Mouse (Mus musculus) forebrain, embryonic 14.5 days (tissue): ENCODE data around the gene Taf15. TPM values are rescaled to one million over a fixed set of nuclear protein-coding genes. Genes with fewer than 3 reads are reported as not detected.
A peak's percentile ranks its signal among the peaks of the same experiment; 100 is the strongest.

Experiments used
- ATAC-seq: fragments of 200-750 bp; cut with Nextera tagmentation; 2 replicates; pipeline ENCODE4 v1.8.0; 2017; ENCODE audit warnings: mild to moderate bottlenecking, moderate library complexity
- DNase-seq: peaks from one replicate; pipeline ENCODE4 v3.0.0-alpha.2; 2015; ENCODE audit warnings: low spot score
- H3K27ac ChIP-seq: fragments of 300-500 bp; sonication (generic); 2 replicates; pipeline ENCODE4 v1.5.1; 2014; ENCODE audit warnings: low read depth, mild to moderate bottlenecking, control low read depth, low read length, moderate library complexity
- H3K27me3 ChIP-seq: fragments of 300-500 bp; sonication (generic); replicated peaks from 2 replicates; pipeline ENCODE4 v1.6.1; 2014; ENCODE audit warnings: low read length, control low read depth, mixed read lengths; ENCODE audit not compliant: control insufficient read depth, insufficient read depth
- H3K36me3 ChIP-seq: fragments of 300-500 bp; sonication (generic); 2 replicates; pipeline ENCODE4 v1.6.1; 2014; ENCODE audit warnings: low read length, control low read depth; ENCODE audit not compliant: control insufficient read depth, insufficient read depth
- H3K4me1 ChIP-seq: fragments of 300-500 bp; sonication (generic); 2 replicates; pipeline ENCODE4 v1.6.1; 2014; ENCODE audit warnings: antibody characterized with exemption, low read length, control low read depth; ENCODE audit not compliant: control insufficient read depth, insufficient read depth
- H3K4me2 ChIP-seq: fragments of 300-500 bp; sonication (generic); 2 replicates; pipeline ENCODE4 v1.6.1; 2014; ENCODE audit warnings: mild to moderate bottlenecking, control low read depth, low read length
- H3K4me3 ChIP-seq: fragments of 300-500 bp; sonication (generic); 2 replicates; pipeline ENCODE4 v1.5.1; 2014; ENCODE audit warnings: low read depth, low read length, control low read depth
- H3K9ac ChIP-seq: fragments of 300-500 bp; sonication (generic); 2 replicates; pipeline ENCODE4 v1.6.1; 2014; ENCODE audit warnings: mild to moderate bottlenecking, low read length, control low read depth, moderate library complexity
- H3K9me3 ChIP-seq: fragments of 300-500 bp; sonication (generic); replicated peaks from 2 replicates; pipeline ENCODE4 v1.6.1; 2016; ENCODE audit warnings: low read length, control low read depth, mixed read lengths; ENCODE audit not compliant: control insufficient read depth
- WGBS: fragments of 180-500 bp; shearing (Covaris S2); extraction: QIAGEN DNeasy Blood & Tissue Kit; methylation state at CpG from one replicate; pipeline ENCODE4 v1.1.7; 2014; 5-methylcytosine and 5-hydroxymethylcytosine counted together
- polyA plus RNA-seq: library from polyadenylated mRNA; unstranded; fragments of >200 nt; fragmentation: Nextera tagmentation; extraction: Ambion mirVana; gene quantifications from 2 replicates; pipeline ENCODE4 v1.2.1, GENCODE M21; 2014

Taf15 gene
- polyA plus RNA-seq, 1 experiment from 2014 or later = 8.1 TPM

- ATAC-seq (no peak), DNase-seq (no peak)
- peaks cover 43% of the 10 kb centered on the region for H3K27me3 ChIP-seq
- H3K9ac ChIP-seq = no peak overlapping the region
- WGBS = 31% methylated on average over 7 of the region's 7 CpGs
- no peak overlapping the region for H3K4me2 ChIP-seq
- H3K36me3 ChIP-seq = no peaks in the 10 kb centered on the region
- H3K4me3 ChIP-seq = no peak overlapping the region
- peaks cover 3% of the 10 kb centered on the region; the same call in 1 of the 2 replicates for H3K4me1 ChIP-seq
- no peaks in the 10 kb centered on the region for H3K9me3 ChIP-seq
- H3K27ac ChIP-seq = no peak overlapping the region
These were observed 31.7 kb upstream of the Taf15 start for GRCm38 (mm10) chr11:83441235-83441634.

DNA sequence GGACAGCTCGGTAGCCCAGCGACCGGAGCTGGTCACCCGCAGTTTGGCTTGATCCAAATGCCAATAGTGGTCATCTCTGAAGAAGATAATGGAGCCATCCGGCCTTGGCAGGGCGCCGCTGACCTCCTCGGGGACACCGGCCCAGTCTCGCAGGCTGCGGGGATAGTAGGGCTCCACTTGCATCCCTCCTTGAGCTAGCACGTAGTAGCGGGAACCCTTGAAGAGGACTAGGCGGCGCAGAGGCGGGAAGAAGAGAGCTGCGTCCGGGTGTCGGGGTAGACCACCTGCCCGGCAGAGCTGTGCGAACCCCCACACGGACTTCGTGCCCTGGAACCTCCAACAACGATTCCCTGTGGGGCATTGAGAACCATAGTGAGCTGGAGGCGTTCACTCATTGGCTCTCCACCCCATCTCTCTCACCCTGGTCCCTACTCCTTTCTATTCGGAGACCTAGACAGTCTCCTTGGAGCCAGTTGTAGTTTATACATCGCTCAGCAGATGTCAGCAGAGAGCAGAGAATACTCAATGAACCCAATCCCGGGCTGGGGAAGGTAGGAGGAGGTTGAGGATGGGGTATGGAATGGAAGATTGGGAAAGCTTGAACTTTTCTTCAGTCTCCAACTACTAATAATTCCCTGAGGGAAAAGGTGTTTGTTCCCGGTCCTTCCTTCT is 30.2 kb upstream of the Taf15 start:
- Histone ChIP-seq H3K27ac (no peak overlapping the region), H3K4me3 (no peak overlapping the region; the same call in 1 of the 2 replicates), H3K4me2 (peak overlapping the region; percentile 40), H3K9ac (peak overlapping the region; percentile 21; the same call in 1 of the 2 replicates), H3K4me1 (peaks cover 3% of the 10 kb centered on the region; the same call in 1 of the 2 replicates), H3K36me3 (no peaks in the 10 kb centered on the region), H3K27me3 (peaks cover 41% of the 10 kb centered on the region), H3K9me3 (no peaks in the 10 kb centered on the region)
- WGBS = 13% methylated on average over 28 of the region's 29 CpGs
- ATAC-seq (peak; percentile 35; the same call in 1 of the 2 replicates), DNase-seq (peak; percentile 89)

GRCm38 (mm10) chr11:83443824-83444223 is 29.1 kb upstream of the Taf15 start:
- ATAC-seq (no peak), DNase-seq (no peak)
- Histone ChIP-seq H3K4me1 (peaks cover 8% of the 10 kb centered on the region; the same call in 1 of the 2 replicates), H3K9ac (no peak overlapping the region), H3K27me3 (peaks cover 41% of the 10 kb centered on the region), H3K4me3 (no peak overlapping the region), H3K27ac (no peak overlapping the region), H3K36me3 (no peaks in the 10 kb centered on the region), H3K4me2 (no peak overlapping the region), H3K9me3 (no peaks in the 10 kb centered on the region)
- WGBS = 8% methylated on average over 7 of the region's 7 CpGs

DNA sequence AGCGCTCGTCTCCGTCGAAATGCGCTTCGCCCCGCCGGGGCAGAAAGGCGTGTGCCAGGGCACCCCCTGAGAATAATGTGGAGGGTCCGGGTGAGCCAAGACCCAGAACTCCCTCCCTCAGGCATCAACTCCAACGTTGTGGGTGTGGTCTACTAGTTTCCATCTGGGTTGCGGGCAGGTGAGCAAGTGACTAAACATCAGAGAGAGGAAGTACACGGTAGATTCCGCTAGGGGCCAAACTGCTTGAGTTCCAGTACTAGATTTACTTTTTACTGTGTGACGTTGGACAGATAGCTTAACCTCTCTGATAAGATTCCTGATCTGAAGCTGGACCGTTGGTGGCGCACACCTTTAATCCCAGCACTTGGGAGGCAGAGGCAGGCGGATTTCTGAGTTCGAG is 27.9 kb upstream of the Taf15 start:
- peak overlapping the region; percentile 18; the same call in 1 of the 2 replicates for H3K4me2 ChIP-seq
- no peak for ATAC-seq
- WGBS = 33% methylated on average over 19 of the region's 19 CpGs
- H3K9me3 ChIP-seq = no peaks in the 10 kb centered on the region
- no peak for DNase-seq
- H3K36me3 ChIP-seq = no peaks in the 10 kb centered on the region
- 0 out of 2 replicates have a peak overlapping the region, but pooled peaks have one; percentile 5 for H3K4me3 ChIP-seq
- H3K9ac ChIP-seq = peak overlapping the region; percentile 25; the same call in 1 of the 2 replicates
- H3K27ac ChIP-seq = no peak overlapping the region
- H3K4me1 ChIP-seq = peaks cover 10% of the 10 kb centered on the region; the same call in 1 of the 2 replicates
- peaks cover 41% of the 10 kb centered on the region for H3K27me3 ChIP-seq

DNA sequence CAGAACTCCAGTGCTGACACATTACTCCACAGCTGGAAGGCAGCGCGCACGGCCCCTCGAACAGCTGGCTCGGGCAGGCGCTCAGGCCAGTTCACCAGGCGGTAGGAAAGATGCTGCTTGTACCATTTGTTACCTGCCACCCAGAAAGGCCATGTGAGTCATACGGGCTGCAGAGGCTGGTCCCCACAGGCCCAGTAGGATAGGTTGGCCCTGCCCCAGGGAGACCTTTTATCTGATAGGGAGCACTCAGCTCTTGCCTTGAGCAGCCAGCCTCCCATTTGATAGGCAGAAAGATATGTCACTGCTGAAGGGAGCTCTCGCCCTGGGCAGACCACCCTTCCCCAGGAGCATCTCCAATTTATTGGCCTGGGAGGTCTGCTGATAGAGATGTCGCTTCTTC is 25.3 kb upstream of the Taf15 start:
- no peak overlapping the region for H3K27ac ChIP-seq
- WGBS = 86% methylated on average over 10 of the region's 10 CpGs

GRCm38 (mm10) chr11:83448021-83448926 is 24.6 kb upstream of the Taf15 start:
- H3K9ac ChIP-seq = no peak overlapping the region
- 57% methylated on average over 16 of the region's 16 CpGs for WGBS
- H3K27ac ChIP-seq = no peak overlapping the region
- no peak overlapping the region for H3K4me3 ChIP-seq
- no peak overlapping the region for H3K4me2 ChIP-seq
- peaks cover 10% of the 10 kb centered on the region; the same call in 1 of the 2 replicates for H3K4me1 ChIP-seq
- H3K27me3 ChIP-seq = peaks cover 22% of the 10 kb centered on the region
- no peaks in the 10 kb centered on the region for H3K36me3 ChIP-seq
- DNase-seq (no peak), ATAC-seq (no peak)
- no peaks in the 10 kb centered on the region for H3K9me3 ChIP-seq

More for the DNA sequence above, 25.3 kb upstream of the Taf15 start:
- ATAC-seq (no peak), DNase-seq (no peak)
- Histone ChIP-seq H3K9ac (no peak overlapping the region), H3K4me1 (peaks cover 10% of the 10 kb centered on the region; the same call in 1 of the 2 replicates), H3K9me3 (no peaks in the 10 kb centered on the region), H3K36me3 (no peaks in the 10 kb centered on the region), H3K4me2 (no peak overlapping the region), H3K4me3 (no peak overlapping the region), H3K27me3 (peaks cover 27% of the 10 kb centered on the region)

DNA sequence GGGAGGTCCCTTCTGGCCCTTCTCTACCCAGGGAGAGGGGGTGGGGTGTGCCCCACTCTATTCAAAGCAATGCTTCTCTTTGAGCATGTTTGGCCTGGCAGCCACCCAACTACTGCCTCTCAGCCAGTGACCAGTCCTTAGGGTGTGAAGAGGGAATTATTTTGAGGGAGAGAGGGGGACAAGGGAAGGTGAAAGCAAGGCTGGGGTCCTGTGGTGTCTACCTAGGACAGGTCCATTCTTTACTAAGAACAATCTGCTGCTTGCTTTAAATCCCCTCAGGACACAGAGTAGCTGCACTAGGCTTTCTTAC is 24.0 kb upstream of the Taf15 start:
- H3K9me3 ChIP-seq = no peaks in the 10 kb centered on the region
- H3K9ac ChIP-seq = no peak overlapping the region
- peak overlapping the region; percentile 44; the same call in 1 of the 2 replicates for H3K27ac ChIP-seq
- peaks cover 10% of the 10 kb centered on the region; the same call in 1 of the 2 replicates for H3K4me1 ChIP-seq
- no peak overlapping the region for H3K4me2 ChIP-seq
- peaks cover 17% of the 10 kb centered on the region for H3K27me3 ChIP-seq
- peak; percentile 46 for DNase-seq
- 0 out of 2 replicates have a peak, but pooled peaks have one; percentile 15 for ATAC-seq
- H3K4me3 ChIP-seq = no peak overlapping the region
- no peaks in the 10 kb centered on the region for H3K36me3 ChIP-seq

GRCm38 (mm10) chr11:83449298-83449697 is 23.6 kb upstream of the Taf15 start:
- no peaks in the 10 kb centered on the region for H3K9me3 ChIP-seq
- no peak for DNase-seq
- no peak overlapping the region for H3K4me3 ChIP-seq
- peaks cover 10% of the 10 kb centered on the region; the same call in 1 of the 2 replicates for H3K4me1 ChIP-seq
- no peak for ATAC-seq
- H3K9ac ChIP-seq = no peak overlapping the region
- peaks cover 13% of the 10 kb centered on the region for H3K27me3 ChIP-seq
- 71% methylated on average over 4 of the region's 4 CpGs for WGBS
- H3K36me3 ChIP-seq = no peaks in the 10 kb centered on the region
- H3K4me2 ChIP-seq = no peak overlapping the region
- no peak overlapping the region; the same call in 1 of the 2 replicates for H3K27ac ChIP-seq
